Mouse (Mus musculus) midbrain, embryonic 13.5 days (tissue): ENCODE data around the gene Dicer1. TPM values are rescaled to one million over a fixed set of nuclear protein-coding genes. Genes with fewer than 3 reads are reported as not detected.

Experiments used
- ATAC-seq: fragments of 200-750 bp; cut with Nextera tagmentation; 2 replicates; pipeline ENCODE4 v1.8.0; 2017; ENCODE audit warnings: mild to moderate bottlenecking, moderate TSS enrichment, moderate library complexity
- H3K27ac ChIP-seq: fragments of 300-500 bp; sonication (generic); 2 replicates; pipeline ENCODE4 v1.5.1; 2015; ENCODE audit warnings: inconsistent platforms, mild to moderate bottlenecking, moderate library complexity
- H3K27me3 ChIP-seq: fragments of 300-500 bp; sonication (generic); 2 replicates; pipeline ENCODE4 v1.6.1; 2015; ENCODE audit warnings: mild to moderate bottlenecking, inconsistent platforms
- H3K36me3 ChIP-seq: fragments of 300-500 bp; sonication (generic); 2 replicates; pipeline ENCODE4 v1.6.1; 2015; ENCODE audit warnings: mild to moderate bottlenecking, inconsistent platforms
- H3K4me1 ChIP-seq: fragments of 300-500 bp; sonication (generic); replicated peaks from 2 replicates; pipeline ENCODE4 v1.6.1; 2015; ENCODE audit warnings: inconsistent platforms
- H3K4me2 ChIP-seq: fragments of 300-500 bp; sonication (generic); replicated peaks from 2 replicates; pipeline ENCODE4 v1.6.1; 2015; ENCODE audit warnings: moderate library complexity, mild to moderate bottlenecking, inconsistent platforms
- H3K4me3 ChIP-seq: fragments of 300-500 bp; sonication (generic); replicated peaks from 2 replicates; pipeline ENCODE4 v1.5.1; 2015; ENCODE audit warnings: mild to moderate bottlenecking, inconsistent platforms
- H3K9ac ChIP-seq: fragments of 300-500 bp; sonication (generic); replicated peaks from 2 replicates; pipeline ENCODE4 v1.6.1; 2015; ENCODE audit warnings: mild to moderate bottlenecking, inconsistent platforms
- H3K9me3 ChIP-seq: fragments of 300-500 bp; sonication (generic); 2 replicates; pipeline ENCODE4 v1.6.1; 2016; ENCODE audit warnings: mild to moderate bottlenecking, inconsistent platforms
- WGBS: fragments of 180-500 bp; shearing (Covaris S2); methylation state at CpG from one replicate; pipeline ENCODE4 v1.1.7; 2015; 5-methylcytosine and 5-hydroxymethylcytosine counted together
- polyA plus RNA-seq: library from polyadenylated mRNA; unstranded; fragments of >200 nt; fragmentation: Nextera tagmentation; extraction: Ambion mirVana; gene quantifications from 2 replicates; pipeline ENCODE4 v1.2.1, GENCODE M21; 2015

Gene Dicer1
- polyA plus RNA-seq, 1 experiment from 2014 or later = 53.9 TPM

DNA sequence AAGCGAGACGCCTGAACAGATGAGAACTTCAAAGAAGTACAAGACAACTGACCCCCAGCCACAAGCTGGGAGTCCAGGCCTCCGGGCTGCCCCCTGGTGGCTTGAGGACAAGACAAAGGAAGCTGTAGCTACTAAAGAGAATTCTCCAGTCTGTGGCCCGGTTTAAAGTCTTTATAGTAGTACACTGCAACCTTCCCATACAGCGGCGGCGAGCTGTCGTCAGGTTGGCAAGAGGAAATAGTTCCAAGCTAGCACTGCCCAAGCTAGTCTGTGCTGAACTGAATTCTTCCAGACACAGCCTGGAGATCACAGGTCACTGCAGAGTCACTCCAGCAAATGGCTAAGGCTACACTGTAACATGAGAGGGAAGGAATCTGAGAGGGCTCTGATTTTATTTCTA lies 52.0 kb downstream of the Dicer1 start:
- no peaks in the 10 kb centered on the region for H3K27me3 ChIP-seq
- H3K4me3 ChIP-seq = no peak overlapping the region
- no peak overlapping the region for H3K27ac ChIP-seq
- peaks cover 76% of the 10 kb centered on the region for H3K36me3 ChIP-seq
- ATAC-seq = peak; percentile 55; the same call in 1 of the 2 replicates
- peaks cover 7% of the 10 kb centered on the region; the same call in 1 of the 2 replicates for H3K4me1 ChIP-seq
- H3K9me3 ChIP-seq = no peaks in the 10 kb centered on the region
- no peak overlapping the region for H3K9ac ChIP-seq
- no peak overlapping the region for H3K4me2 ChIP-seq
- 48% methylated on average over 8 of the region's 8 CpGs for WGBS

DNA sequence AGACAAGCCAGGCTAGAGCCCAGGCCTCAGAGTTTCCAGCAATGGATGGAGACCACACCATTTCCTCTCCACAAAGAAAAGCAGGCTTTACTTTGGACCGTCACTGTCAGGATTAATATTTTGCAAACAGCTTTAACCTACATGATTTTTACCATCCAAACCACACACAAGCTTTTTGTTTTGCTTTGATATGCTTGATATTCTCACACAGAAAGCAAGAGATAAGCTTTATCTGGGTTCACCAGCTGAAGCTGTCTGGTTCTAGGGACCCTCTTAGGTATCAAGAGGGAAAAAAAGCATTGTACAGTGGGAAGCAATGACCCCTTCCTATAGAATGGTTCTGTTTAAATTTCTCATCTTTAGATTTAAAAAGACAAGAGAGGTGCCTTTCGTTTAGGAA lies 56.2 kb downstream of the Dicer1 start:
- WGBS = 92% methylated on average over 2 of the region's 2 CpGs
- Histone ChIP-seq H3K36me3 (peaks cover 67% of the 10 kb centered on the region), H3K4me1 (peaks cover 20% of the 10 kb centered on the region), H3K27me3 (no peaks in the 10 kb centered on the region), H3K4me3 (no peak overlapping the region), H3K27ac (no peak overlapping the region), H3K4me2 (no peak overlapping the region), H3K9me3 (no peaks in the 10 kb centered on the region), H3K9ac (no peak overlapping the region)
- no peak for ATAC-seq

DNA sequence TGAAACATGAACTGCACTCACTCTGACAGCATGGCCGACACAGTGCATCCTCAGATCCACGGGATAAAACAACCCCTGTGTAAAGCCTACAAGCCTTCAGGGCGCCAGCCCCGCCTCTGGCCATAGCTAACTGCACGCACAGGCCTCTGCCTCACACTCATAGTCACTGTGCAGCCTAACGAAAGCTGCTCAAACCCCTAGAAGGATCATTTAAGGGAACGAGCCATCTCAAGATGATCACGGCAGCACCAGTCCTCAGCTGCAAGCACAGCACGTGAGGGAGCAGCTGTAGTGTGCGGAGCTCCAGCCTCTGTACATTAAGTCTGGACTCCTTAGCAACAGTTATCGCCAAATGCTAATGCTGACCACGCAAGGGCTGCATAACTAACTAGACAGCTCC lies 58.9 kb downstream of the Dicer1 start:
- Histone ChIP-seq H3K27ac (no peak overlapping the region), H3K36me3 (peaks cover 75% of the 10 kb centered on the region), H3K9ac (no peak overlapping the region), H3K4me3 (no peak overlapping the region), H3K4me1 (peaks cover 13% of the 10 kb centered on the region), H3K4me2 (no peak overlapping the region), H3K9me3 (no peaks in the 10 kb centered on the region), H3K27me3 (no peaks in the 10 kb centered on the region)
- peak; percentile 74 for ATAC-seq
- 50% methylated on average over 12 of the region's 12 CpGs for WGBS

DNA sequence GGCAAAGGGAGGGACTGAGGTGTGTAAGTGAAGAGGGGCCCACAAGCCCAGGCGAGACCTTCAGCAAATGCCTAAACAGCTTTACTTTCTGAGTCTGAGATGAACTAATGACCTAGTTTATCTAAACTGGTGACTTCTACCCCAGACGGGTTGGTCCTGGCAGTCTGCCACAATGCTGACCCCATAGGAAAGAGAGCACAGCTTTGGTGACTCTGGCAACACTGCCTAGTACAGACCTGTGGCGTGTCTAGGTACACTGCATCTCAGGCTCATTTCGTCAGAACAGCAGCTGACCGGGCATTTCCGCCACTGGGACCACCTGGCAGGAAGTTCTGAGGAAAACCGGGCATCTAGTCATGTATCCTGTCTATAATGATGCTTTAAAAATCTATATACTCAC lies 61.3 kb downstream of the Dicer1 start:
- no peak overlapping the region for H3K4me2 ChIP-seq
- no peak overlapping the region for H3K9ac ChIP-seq
- H3K36me3 ChIP-seq = peaks cover 70% of the 10 kb centered on the region
- no peak overlapping the region for H3K4me3 ChIP-seq
- WGBS = 90% methylated on average over 7 of the region's 7 CpGs
- ATAC-seq = no peak
- H3K9me3 ChIP-seq = no peaks in the 10 kb centered on the region
- no peaks in the 10 kb centered on the region for H3K27me3 ChIP-seq
- H3K27ac ChIP-seq = no peak overlapping the region
- peaks cover 13% of the 10 kb centered on the region for H3K4me1 ChIP-seq

DNA sequence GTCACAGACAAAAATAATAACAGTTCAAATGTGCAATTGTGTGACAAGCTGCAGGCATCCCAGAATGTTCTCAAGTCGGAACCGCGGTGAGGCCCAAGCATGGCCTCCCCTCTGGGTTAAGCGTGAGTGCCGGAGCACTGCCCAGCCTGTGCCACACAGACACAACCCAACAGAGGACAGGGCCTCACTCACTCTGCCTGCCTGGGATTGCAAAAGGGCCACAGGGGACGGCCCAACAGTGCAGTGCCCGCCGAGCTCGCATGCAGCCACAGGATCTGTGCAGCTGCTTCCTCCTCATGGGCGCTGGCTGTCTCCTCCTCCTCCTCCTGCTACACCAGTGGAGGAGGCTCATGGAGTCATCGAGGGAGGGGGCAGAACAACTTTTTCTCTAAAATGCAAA lies 62.9 kb downstream of the Dicer1 start:
- no peak for ATAC-seq
- 88% methylated on average over 10 of the region's 11 CpGs for WGBS
- H3K36me3 ChIP-seq = peaks cover 56% of the 10 kb centered on the region

DNA sequence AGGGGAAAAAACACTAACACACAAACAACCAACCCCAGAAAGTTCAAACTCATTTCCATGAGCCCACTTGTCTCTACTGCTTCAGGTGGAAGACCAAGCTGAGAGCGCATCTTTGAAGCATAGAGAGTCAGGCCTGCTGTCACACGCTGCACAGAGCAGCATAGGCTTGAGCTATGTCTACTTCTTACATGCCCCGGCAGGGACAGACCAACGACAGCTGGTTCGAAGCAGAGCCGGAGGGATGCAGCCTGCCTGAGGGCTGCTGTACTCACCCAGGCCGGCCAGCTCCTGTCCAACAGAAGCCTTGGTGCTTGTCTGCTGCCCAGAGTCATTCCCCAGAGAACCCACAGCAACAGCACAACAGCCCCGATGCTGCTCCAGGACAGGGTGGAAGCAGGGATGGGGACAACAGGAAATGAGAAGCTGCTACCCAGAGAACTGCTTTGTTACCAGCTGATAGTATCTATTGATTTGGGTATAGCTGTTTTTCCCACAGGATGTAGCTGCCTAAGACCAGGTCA lies 67.3 kb downstream of the Dicer1 start:
- H3K36me3 ChIP-seq = peaks cover 23% of the 10 kb centered on the region
- no peak for ATAC-seq
- H3K9me3 ChIP-seq = no peaks in the 10 kb centered on the region
- H3K9ac ChIP-seq = no peak overlapping the region
- no peak overlapping the region for H3K4me2 ChIP-seq
- H3K4me3 ChIP-seq = no peak overlapping the region
- no peaks in the 10 kb centered on the region for H3K27me3 ChIP-seq
- H3K4me1 ChIP-seq = peaks cover under 1% of the 10 kb centered on the region; the same call in 1 of the 2 replicates
- H3K27ac ChIP-seq = no peak overlapping the region
- 83% methylated on average over 8 of the region's 8 CpGs for WGBS

More for the DNA sequence above, 62.9 kb downstream of the Dicer1 start:
- no peaks in the 10 kb centered on the region for H3K27me3 ChIP-seq
- peaks cover 13% of the 10 kb centered on the region for H3K4me1 ChIP-seq
- H3K27ac ChIP-seq = no peak overlapping the region
- H3K9me3 ChIP-seq = no peaks in the 10 kb centered on the region
- no peak overlapping the region for H3K9ac ChIP-seq
- no peak overlapping the region for H3K4me3 ChIP-seq
- H3K4me2 ChIP-seq = no peak overlapping the region

DNA sequence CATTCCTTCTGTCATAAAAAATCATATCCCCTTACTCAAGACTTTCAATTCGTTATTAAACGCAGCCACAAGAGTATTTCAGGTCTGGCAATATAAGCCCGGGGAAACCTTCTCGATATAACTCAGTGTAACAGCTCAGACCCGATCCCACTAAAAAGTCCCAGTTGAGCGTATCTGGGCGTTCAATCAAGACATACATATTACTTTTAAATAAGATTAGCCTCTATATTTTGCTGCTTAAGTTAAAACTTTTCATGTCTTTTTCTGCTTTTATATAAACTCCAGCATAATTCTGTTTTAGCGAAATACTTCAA lies 72.0 kb downstream of the Dicer1 start:
- Histone ChIP-seq H3K4me2 (no peak overlapping the region), H3K4me1 (peaks cover 15% of the 10 kb centered on the region), H3K4me3 (no peak overlapping the region), H3K9ac (no peak overlapping the region), H3K27me3 (0 out of 2 replicates have a peak, but pooled peaks cover 3% of the 10 kb centered on the region), H3K36me3 (no peaks in the 10 kb centered on the region), H3K9me3 (no peaks in the 10 kb centered on the region), H3K27ac (no peak overlapping the region)
- no peak for ATAC-seq
- WGBS = 77% methylated on average over 8 of the region's 8 CpGs

DNA sequence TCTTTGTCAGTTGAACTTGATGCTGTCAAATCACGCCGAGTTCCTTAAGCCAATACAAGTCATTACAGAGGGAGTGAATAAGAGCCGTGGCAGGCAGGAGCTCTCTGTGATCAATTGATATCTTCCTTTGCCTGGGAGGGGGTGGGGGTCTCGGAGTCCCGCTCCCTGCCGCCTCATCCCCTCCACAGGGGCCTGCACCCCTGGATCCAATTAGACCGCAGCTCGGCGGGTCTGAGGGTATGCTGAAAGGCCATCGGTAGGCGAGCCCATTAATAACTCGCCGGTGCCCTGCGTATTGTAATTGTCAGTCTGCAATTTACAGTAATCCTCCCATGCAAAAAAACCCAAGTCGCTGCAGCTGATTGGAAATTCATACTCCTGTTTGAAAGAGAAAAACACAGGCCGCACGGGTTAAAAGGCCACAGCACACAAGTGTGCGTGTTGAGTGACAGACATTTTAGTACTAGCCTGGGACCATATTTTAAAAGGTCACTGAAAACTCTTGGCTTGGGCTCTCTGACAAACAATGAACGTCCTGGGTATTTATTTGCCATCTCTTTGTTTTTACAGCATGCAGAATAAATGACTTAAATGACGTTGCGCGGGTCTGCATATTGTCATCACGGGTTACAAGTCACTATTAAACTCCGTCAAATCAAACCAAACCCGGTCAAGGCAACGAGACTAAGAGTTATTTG lies 72.5 kb downstream of the Dicer1 start:
- H3K9ac ChIP-seq = no peak overlapping the region
- 0 out of 2 replicates have a peak, but pooled peaks cover 3% of the 10 kb centered on the region for H3K27me3 ChIP-seq
- no peaks in the 10 kb centered on the region for H3K36me3 ChIP-seq
- no peak overlapping the region for H3K4me3 ChIP-seq
- H3K4me1 ChIP-seq = peaks cover 15% of the 10 kb centered on the region
- peak overlapping the region; percentile 39 for H3K4me2 ChIP-seq
- 28% methylated on average over 26 of the region's 26 CpGs for WGBS
- H3K27ac ChIP-seq = peak overlapping the region; percentile 45
- ATAC-seq = peak; percentile 63
- H3K9me3 ChIP-seq = no peaks in the 10 kb centered on the region

DNA sequence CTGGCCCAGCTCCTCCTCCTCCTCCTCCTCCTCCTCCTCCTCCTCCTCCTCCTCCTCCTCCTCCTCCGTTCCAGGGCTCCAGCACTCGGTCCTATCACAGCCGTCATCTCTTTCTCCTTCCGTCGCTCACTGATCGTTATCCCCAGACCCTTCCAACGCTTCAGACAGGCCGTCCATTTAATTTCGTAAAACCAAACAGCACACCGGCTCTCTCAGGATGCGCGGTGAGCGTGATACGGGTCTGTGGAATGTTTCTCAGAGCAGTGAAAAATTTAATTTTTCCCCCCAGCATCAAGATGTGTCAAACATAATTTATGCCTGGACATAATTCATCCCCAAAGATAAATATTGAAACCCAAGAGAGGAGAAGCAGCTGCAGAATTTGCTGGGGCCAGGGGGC lies 73.3 kb downstream of the Dicer1 start:
- no peak overlapping the region for H3K4me3 ChIP-seq
- peaks cover 15% of the 10 kb centered on the region for H3K4me1 ChIP-seq
- ATAC-seq = 0 out of 2 replicates have a peak, but pooled peaks have one; percentile 7
- H3K4me2 ChIP-seq = peak overlapping the region; percentile 39
- no peak overlapping the region for H3K9ac ChIP-seq
- peak overlapping the region; percentile 45 for H3K27ac ChIP-seq
- H3K27me3 ChIP-seq = 0 out of 2 replicates have a peak, but pooled peaks cover 3% of the 10 kb centered on the region
- no peaks in the 10 kb centered on the region for H3K9me3 ChIP-seq
- WGBS = 32% methylated on average over 12 of the region's 14 CpGs
- no peaks in the 10 kb centered on the region for H3K36me3 ChIP-seq

DNA sequence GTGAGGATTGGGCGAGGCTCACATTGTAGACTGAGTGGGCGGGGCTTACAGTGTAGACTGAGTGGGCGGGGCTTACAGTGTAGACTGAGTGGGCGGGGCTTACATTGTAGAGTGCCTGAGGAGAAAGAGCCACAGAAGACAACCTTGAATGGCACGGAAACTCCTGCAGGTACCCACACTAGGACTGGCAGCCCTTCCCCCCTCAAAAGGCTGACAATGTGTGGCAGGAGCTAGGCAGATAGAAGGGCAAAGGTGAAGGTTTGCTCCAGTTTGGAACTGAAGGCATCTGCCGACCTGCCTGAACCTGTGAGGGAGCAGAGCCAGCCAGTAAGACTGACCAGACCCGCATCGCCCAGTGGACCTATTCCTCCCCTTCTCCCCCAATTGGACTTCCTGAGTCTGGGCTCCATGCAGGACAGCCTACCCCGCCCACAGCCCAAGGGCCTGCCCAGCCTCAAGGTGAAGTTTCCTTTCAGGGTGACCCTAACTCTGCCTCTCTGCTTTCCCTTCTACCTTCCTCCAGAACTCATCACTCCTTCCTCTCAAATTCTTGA lies 74.3 kb downstream of the Dicer1 start:
- Histone ChIP-seq H3K9ac (no peak overlapping the region), H3K27ac (no peak overlapping the region), H3K4me2 (no peak overlapping the region), H3K27me3 (0 out of 2 replicates have a peak, but pooled peaks cover 3% of the 10 kb centered on the region), H3K9me3 (no peaks in the 10 kb centered on the region), H3K4me3 (no peak overlapping the region), H3K4me1 (peaks cover 15% of the 10 kb centered on the region), H3K36me3 (no peaks in the 10 kb centered on the region)
- ATAC-seq = no peak
- whole genome bisulfite sequencing = 86% methylated on average over 9 of the region's 9 CpGs

DNA sequence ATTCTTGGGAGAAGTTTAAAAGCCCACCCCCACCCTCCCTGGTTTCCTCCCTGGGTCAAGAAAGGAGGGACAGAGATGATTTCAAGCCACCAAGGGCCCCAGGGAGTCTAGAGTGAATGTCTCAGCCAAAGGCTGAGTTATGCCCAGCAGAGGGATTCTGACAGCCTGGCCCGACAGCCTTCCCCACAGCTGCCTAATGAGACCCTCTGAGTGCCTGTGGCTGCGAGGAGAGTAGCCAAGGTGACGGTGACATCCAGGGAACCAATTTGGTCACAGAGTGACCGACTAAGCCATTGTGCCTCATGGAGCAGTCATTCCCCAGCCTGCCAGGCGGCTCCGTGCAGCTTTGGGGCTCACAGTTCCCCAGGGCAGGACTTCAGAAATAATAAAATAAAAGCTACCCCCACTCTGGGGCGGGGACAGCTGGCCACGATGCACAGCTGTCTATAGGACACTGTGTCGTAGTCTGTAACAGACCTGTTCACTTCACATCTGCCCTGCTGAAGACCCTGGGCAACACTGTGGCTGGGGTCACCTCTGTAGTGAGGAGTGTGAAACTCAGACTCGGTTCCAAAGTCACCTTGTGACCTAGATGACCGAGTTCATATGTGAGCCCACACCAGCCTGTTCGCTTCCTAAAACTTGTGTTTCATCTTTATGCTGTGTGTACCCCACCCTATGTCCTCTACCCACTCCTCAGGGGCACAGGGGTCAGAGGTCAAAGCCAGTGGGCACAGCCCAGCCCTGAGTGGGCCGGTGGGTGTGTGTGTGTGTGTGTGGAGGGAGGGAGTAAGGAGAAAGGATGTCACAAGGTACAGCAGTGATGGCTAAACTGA lies 75.0 kb downstream of the Dicer1 start:
- no peaks in the 10 kb centered on the region for H3K9me3 ChIP-seq
- H3K4me3 ChIP-seq = no peak overlapping the region
- no peak overlapping the region for H3K9ac ChIP-seq
- no peaks in the 10 kb centered on the region for H3K36me3 ChIP-seq
- H3K27me3 ChIP-seq = 0 out of 2 replicates have a peak, but pooled peaks cover 3% of the 10 kb centered on the region
- 57% methylated on average over 13 of the region's 13 CpGs for WGBS
- ATAC-seq = peak; percentile 51
- no peak overlapping the region for H3K27ac ChIP-seq
- peaks cover 15% of the 10 kb centered on the region for H3K4me1 ChIP-seq
- no peak overlapping the region for H3K4me2 ChIP-seq

DNA sequence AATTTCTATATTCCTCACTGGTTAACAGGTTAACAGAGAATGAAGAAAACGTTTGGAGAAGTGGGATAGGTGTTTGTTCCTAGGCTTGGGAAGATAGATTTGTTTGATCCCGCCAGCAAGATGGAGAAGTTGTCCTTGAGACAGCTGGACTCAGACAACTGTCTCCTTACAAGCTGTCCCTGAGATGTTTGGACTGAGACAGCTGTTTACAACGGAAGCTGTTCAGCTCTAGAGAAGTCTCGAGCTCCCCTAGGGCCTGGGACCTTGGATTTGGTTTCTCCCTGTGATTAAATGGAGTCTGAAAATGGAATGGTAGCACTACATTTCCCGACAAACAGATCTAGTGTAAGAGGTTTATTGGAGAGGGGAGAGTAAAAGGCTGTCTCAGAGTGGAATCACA lies 78.8 kb downstream of the Dicer1 start:
- no peak for ATAC-seq
- no peak overlapping the region for H3K9ac ChIP-seq

More for the DNA sequence above, 78.8 kb downstream of the Dicer1 start:
- H3K27ac ChIP-seq = no peak overlapping the region
- peaks cover under 1% of the 10 kb centered on the region; the same call in 1 of the 2 replicates for H3K4me1 ChIP-seq
- H3K36me3 ChIP-seq = no peaks in the 10 kb centered on the region
- H3K4me2 ChIP-seq = no peak overlapping the region
- no peaks in the 10 kb centered on the region for H3K9me3 ChIP-seq
- H3K4me3 ChIP-seq = no peak overlapping the region
- 71% methylated on average over 5 of the region's 5 CpGs for WGBS
- 0 out of 2 replicates have a peak, but pooled peaks cover 3% of the 10 kb centered on the region for H3K27me3 ChIP-seq
